Mouse (Mus musculus): ENCODE measurements at regions not wholly inside any gene's neighbourhood (a gene's known extent, or its start where the extent isn't known, plus 50 kb on each side); places are given as distances from the start of the nearest gene placed in this dataset.

DNA sequence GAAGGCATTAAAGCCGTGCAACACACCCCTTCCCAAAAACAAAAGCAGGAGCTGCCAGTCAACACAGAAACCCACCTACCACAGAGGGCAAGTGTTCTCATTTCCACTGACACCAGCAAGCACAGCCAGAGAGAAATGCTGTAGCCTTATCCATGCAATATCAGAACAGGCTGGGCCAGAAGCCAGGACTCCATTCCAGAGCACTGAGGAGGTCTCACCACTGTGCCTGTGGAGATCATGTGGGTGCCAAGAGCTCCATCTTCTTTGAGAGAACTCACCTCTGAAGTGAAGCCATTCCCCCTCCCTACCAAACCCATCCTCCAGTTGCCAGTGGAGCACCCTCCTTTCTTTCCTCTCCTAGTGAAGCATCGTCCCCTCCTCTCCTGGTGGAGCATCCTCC lies 270.7 kb upstream of the Hs6st1 start:
- TF ChIP-seq POLR2A (IDR thresholded peaks at IDR 0.05; ENCODE audit: low read depth, low read length) (no peak), CTCF (conservative IDR thresholded peaks at IDR 0.05; ENCODE audit: insufficient read depth, insufficient read length, low read depth, low read length) (no peak)

Data from kidney, adult 2 months (tissue).